Mouse (Mus musculus) naive thymus-derived CD4-positive, alpha-beta T cell, adult 5 months (primary cell): ENCODE results near the gene 1700015G11Rik. TPM values are rescaled to one million over a fixed set of nuclear protein-coding genes. Genes with fewer than 3 reads are reported as not detected.

Experiments used
- polyA plus RNA-seq: library from polyadenylated mRNA; unstranded; fragments of 100-300 nt; shearing (Covaris generic); gene quantifications from one replicate; pipeline ENCODE4 v1.2.1, GENCODE M21; 2017

1700015G11Rik gene
- polyA plus RNA-seq, result not detected

GRCm38 (mm10) chr7:52015628-52016027 lies at the start of gene 1700015G11Rik:
TSS of gene 1700015G11Rik (minus strand) at chr7:52015728.

GRCm38 (mm10) chr7:52005511-52006295 lies 9.8 kb downstream of the 1700015G11Rik start, which contains the start of gene Svip:
TSS of gene Svip (minus strand) at chr7:52006018.

Other genes with a start within 250 kb of the 1700015G11Rik start
- gene Gas2, start 153.7 kb downstream of the 1700015G11Rik start, polyA plus RNA-seq, result 2.5 TPM
- 4.5 TPM for gene Fancf, start 153.5 kb downstream of the 1700015G11Rik start, polyA plus RNA-seq
- gene Svip, start 9.7 kb downstream of the 1700015G11Rik start, polyA plus RNA-seq, result 0.25 TPM